Mouse (Mus musculus): ENCODE results near the gene Pigm. TPM values are rescaled to one million over a fixed set of nuclear protein-coding genes. Genes with fewer than 3 reads are reported as not detected.
A peak's percentile ranks its signal among the peaks of the same experiment; 100 is the strongest.

Pigm gene
- total and polyA plus RNA-seq, 3 experiments, result 10.6 to 28.3 (median 19.2) TPM

DNA sequence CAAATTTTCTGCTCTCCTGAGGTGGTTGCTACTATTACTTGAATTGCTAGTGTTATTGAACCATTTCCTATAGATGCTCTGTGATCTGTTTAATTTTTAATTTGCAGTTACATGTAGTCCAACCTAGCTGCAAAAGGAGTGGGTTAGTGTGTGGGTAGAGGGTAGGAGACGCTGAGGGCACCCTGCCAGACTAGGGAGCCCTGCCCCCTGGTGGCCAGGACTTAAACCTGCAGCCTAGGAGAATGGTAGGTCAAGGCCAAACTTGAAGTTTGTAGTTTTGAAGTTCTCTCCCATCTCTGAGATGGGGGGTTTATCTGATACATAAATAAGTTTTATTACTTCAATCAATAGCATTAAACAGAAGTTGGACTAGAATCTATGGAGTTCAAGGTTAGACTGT lies 18.8 kb upstream of the Pigm start:
- Histone ChIP-seq H3K4me1 (ENCODE audit: insufficient read depth, low read depth, low read length) (no peaks in the 10 kb centered on the region), H3K4me3 (ENCODE audit: low read depth, low read length) (no peak overlapping the region), H3K9me3 (replicated peaks) (no peaks in the 10 kb centered on the region), H3K36me3 (replicated peaks) (no peaks in the 10 kb centered on the region), H3K27me3 (ENCODE audit: insufficient read depth, low read length) (peaks cover 33% of the 10 kb centered on the region)
- no peak for TF ChIP-seq POLR2AphosphoS5 (IDR thresholded peaks at IDR 0.05; ENCODE audit: insufficient replicate concordance, low read depth, low read length)
- TF ChIP-seq CTCF (IDR thresholded peaks at IDR 0.05; ENCODE audit: low read depth, low read length), result peak; percentile 89
- no peak for TF ChIP-seq GATA1 (IDR thresholded peaks at IDR 0.05; ENCODE audit: borderline replicate concordance, low read length)
- DNase-seq (ENCODE audit: low spot score), result peak; percentile 47
- ATAC-seq (ENCODE audit: extremely low read depth, insufficient number of reproducible peaks, low FRiP score, poor library complexity, severe bottlenecking), result peak; percentile 83

DNA sequence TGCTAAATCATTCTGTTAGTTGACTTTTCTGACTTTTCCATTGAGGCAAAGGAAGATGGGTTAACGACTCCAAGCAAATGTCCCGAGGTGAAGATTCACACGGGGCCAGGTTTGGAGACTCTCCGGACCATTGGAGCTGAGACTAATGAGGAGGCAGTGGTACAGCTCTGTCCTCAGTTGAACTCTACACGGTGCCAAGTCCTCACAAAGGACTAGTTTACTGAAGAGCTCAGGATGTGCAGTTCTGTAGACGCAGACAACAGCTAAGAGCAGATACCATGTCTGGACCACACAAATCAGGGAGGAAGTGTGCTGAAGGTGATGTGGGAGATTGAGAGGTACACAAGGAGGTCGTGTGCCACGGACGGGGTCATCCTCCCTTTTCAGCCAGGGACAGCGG lies 18.0 kb upstream of the Pigm start:
- Histone ChIP-seq H3K4me3 (ENCODE audit: low read depth, low read length) (no peak overlapping the region), H3K4me1 (ENCODE audit: insufficient read depth, low read depth, low read length) (no peaks in the 10 kb centered on the region), H3K9me3 (replicated peaks) (no peaks in the 10 kb centered on the region), H3K36me3 (replicated peaks) (no peaks in the 10 kb centered on the region), H3K27me3 (ENCODE audit: insufficient read depth, low read length) (peaks cover 34% of the 10 kb centered on the region)
- no peak for ATAC-seq (ENCODE audit: extremely low read depth, insufficient number of reproducible peaks, low FRiP score, poor library complexity, severe bottlenecking)
- no peak for DNase-seq (ENCODE audit: low spot score)
- no peak for TF ChIP-seq TAL1 (conservative IDR thresholded peaks at IDR 0.05; ENCODE audit: low read depth, low read length)
- no peak for TF ChIP-seq CTCF (IDR thresholded peaks at IDR 0.05; ENCODE audit: low read depth, low read length)
- no peak for TF ChIP-seq GATA1 (IDR thresholded peaks at IDR 0.05; ENCODE audit: borderline replicate concordance, low read length)
- TF ChIP-seq GATA2 (IDR thresholded peaks at IDR 0.05; ENCODE audit: borderline replicate concordance, low read depth, low read length), result no peak
- no peak for TF ChIP-seq POLR2AphosphoS5 (IDR thresholded peaks at IDR 0.05; ENCODE audit: insufficient replicate concordance, low read depth, low read length)

DNA sequence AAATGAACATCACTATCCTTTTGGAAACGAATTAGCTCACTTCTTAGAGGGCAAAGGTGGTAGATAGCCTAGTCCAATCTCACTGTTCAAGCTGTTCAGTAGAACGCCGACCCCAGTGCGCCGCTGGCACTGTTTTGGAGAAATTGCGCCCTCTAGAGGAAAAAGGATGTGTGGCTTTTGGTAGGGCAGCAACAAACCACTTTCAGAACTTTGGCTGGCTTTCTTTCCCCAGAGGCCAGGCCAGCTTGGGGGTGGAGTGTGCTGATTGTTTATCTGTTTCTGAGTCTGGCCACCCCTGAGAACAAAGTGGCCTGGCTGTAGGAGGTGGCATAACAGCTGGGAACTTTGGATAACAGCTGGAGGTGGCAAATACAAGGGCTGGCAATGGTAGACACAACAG lies 11.7 kb upstream of the Pigm start:
- Histone ChIP-seq H3K36me3 (replicated peaks) (no peaks in the 10 kb centered on the region), H3K4me1 (ENCODE audit: insufficient read depth, low read depth, low read length) (peaks cover 12% of the 10 kb centered on the region), H3K4me3 (ENCODE audit: low read depth, low read length) (peak overlapping the region; percentile 39; the same call in 1 of the 2 replicates), H3K9me3 (replicated peaks) (no peaks in the 10 kb centered on the region), H3K27me3 (ENCODE audit: insufficient read depth, low read length) (peaks cover 20% of the 10 kb centered on the region)
- DNase-seq (ENCODE audit: low spot score) (peak; percentile 43), ATAC-seq (ENCODE audit: extremely low read depth, insufficient number of reproducible peaks, low FRiP score, poor library complexity, severe bottlenecking) (peak; percentile 61)
- no peak for TF ChIP-seq POLR2AphosphoS5 (IDR thresholded peaks at IDR 0.05; ENCODE audit: insufficient replicate concordance, low read depth, low read length)
- peak; percentile 18; the same call in 1 of the 2 replicates for TF ChIP-seq CTCF (IDR thresholded peaks at IDR 0.05; ENCODE audit: low read depth, low read length)
- TF ChIP-seq TAL1 (conservative IDR thresholded peaks at IDR 0.05; ENCODE audit: low read depth, low read length), result no peak

DNA sequence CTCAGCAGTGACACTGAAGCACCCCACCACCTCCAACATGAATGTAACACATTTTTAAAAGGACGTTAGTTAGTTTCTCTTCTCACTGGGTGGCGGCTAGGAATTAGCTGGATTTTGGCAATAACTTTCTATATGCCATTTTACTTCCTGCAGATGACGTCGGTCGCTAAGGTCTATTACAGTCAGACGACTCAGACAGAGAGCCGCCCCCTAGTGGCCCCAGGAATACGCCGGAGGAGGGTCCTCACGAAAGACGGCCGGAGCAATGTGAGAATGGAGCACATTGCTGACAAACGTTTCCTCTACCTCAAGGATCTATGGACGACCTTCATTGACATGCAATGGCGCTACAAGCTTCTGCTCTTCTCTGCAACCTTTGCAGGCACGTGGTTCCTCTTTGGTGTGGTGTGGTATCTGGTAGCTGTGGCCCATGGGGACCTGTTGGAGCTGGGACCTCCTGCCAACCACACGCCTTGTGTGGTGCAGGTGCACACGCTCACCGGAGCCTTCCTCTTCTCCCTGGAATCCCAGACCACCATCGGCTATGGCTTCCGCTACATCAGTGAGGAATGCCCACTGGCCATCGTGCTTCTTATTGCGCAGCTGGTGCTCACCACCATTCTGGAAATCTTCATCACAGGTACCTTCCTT lies 7.5 kb upstream of the Pigm start:
- peaks cover 12% of the 10 kb centered on the region for H3K4me1 ChIP-seq (ENCODE audit: insufficient read depth, low read depth, low read length)
- TF ChIP-seq CTCF (IDR thresholded peaks at IDR 0.05; ENCODE audit: low read depth, low read length) (peak; percentile 35; the same call in 1 of the 2 replicates), GATA2 (IDR thresholded peaks at IDR 0.05; ENCODE audit: borderline replicate concordance, low read depth, low read length) (no peak)
- peaks cover 12% of the 10 kb centered on the region for H3K27me3 ChIP-seq (ENCODE audit: insufficient read depth, low read length)
- H3K9me3 ChIP-seq (replicated peaks), result no peaks in the 10 kb centered on the region
- ATAC-seq (ENCODE audit: extremely low read depth, insufficient number of reproducible peaks, low FRiP score, poor library complexity, severe bottlenecking) (no peak; the same call in 1 of the 2 replicates), DNase-seq (ENCODE audit: low spot score) (no peak)
- no peaks in the 10 kb centered on the region for H3K36me3 ChIP-seq (replicated peaks)
- H3K4me3 ChIP-seq (ENCODE audit: low read depth, low read length), result no peak overlapping the region

DNA sequence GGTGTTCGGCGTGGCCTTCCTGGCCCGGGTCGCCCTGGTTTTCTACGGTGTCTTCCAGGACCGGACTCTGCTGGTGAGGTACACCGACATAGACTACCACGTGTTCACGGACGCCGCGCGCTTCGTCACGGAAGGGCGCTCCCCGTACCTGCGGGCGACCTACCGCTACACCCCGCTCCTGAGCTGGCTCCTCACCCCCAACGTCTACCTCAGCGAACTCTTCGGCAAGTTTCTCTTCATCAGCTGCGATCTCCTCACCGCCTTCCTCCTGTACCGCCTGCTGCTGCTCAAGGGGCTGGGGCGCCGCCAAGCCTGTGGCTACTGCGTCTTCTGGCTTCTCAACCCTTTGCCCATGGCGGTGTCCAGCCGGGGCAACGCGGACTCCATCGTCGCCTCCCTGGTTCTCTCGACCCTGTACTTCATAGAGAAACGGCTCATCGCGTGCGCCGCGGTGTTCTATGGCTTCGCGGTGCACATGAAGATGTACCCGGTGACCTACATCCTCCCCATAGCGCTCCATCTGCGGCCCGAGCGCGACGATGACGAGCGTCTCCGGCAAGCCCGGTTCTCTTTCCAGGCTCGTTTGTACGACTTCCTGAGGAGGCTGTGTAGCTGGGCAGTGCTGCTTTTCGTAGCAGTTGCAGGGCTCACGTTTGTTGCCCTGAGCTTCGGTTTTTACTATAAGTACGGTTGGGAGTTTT lies 562 bp downstream of the Pigm start:
- DNase-seq (ENCODE audit: low spot score) (peak; percentile 11), ATAC-seq (ENCODE audit: extremely low read depth, insufficient number of reproducible peaks, low FRiP score, poor library complexity, severe bottlenecking) (no peak)
- H3K4me3 ChIP-seq (ENCODE audit: low read depth, low read length), result peak overlapping the region; percentile 99
- peaks cover 36% of the 10 kb centered on the region for H3K36me3 ChIP-seq (replicated peaks)
- no peaks in the 10 kb centered on the region for H3K9me3 ChIP-seq (replicated peaks)
- H3K27me3 ChIP-seq (ENCODE audit: insufficient read depth, low read length), result no peaks in the 10 kb centered on the region; the same call in 1 of the 2 replicates
- peaks cover 41% of the 10 kb centered on the region for H3K4me1 ChIP-seq (ENCODE audit: insufficient read depth, low read depth, low read length)
- no peak for TF ChIP-seq GATA1 (IDR thresholded peaks at IDR 0.05; ENCODE audit: borderline replicate concordance, low read length)
- TF ChIP-seq TAL1 (conservative IDR thresholded peaks at IDR 0.05; ENCODE audit: low read depth, low read length), result no peak
- TF ChIP-seq POLR2AphosphoS5 (IDR thresholded peaks at IDR 0.05; ENCODE audit: insufficient replicate concordance, low read depth, low read length), result no peak
- TF ChIP-seq CTCF (IDR thresholded peaks at IDR 0.05; ENCODE audit: low read depth, low read length), result no peak
- TF ChIP-seq GATA2 (IDR thresholded peaks at IDR 0.05; ENCODE audit: borderline replicate concordance, low read depth, low read length), result no peak

DNA sequence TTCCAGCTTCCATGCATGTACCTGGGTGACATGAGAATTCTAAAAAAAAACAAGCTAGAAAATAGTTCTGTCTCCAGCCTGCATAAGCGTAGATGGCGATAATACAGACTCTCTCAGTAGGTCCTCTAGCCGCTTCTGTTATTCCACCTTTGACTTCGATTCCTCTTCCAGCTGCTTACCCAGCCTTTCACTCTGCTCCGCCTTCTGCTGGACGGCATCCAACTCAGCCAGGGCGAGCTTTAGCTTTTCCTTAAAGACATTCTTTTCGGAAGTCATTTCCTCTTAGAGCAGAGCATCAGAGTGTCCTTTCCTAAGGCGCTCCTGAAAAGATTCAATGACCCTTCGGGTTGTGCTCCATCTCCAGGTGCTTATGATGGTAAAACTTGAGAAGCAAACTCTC lies 3.7 kb downstream of the Pigm start:
- ATAC-seq (ENCODE audit: extremely low read depth, insufficient number of reproducible peaks, low FRiP score, poor library complexity, severe bottlenecking), result no peak
- no peak for DNase-seq (ENCODE audit: low spot score)
- Histone ChIP-seq H3K27me3 (ENCODE audit: insufficient read depth, low read length) (no peaks in the 10 kb centered on the region), H3K36me3 (replicated peaks) (peaks cover 49% of the 10 kb centered on the region), H3K9me3 (replicated peaks) (no peaks in the 10 kb centered on the region), H3K4me1 (ENCODE audit: insufficient read depth, low read depth, low read length) (peaks cover 51% of the 10 kb centered on the region), H3K4me3 (ENCODE audit: low read depth, low read length) (no peak overlapping the region; the same call in 1 of the 2 replicates)
- no peak for TF ChIP-seq POLR2AphosphoS5 (IDR thresholded peaks at IDR 0.05; ENCODE audit: insufficient replicate concordance, low read depth, low read length)
- TF ChIP-seq GATA1 (IDR thresholded peaks at IDR 0.05; ENCODE audit: borderline replicate concordance, low read length), result no peak
- TF ChIP-seq CTCF (IDR thresholded peaks at IDR 0.05; ENCODE audit: low read depth, low read length), result no peak
- no peak for TF ChIP-seq TAL1 (conservative IDR thresholded peaks at IDR 0.05; ENCODE audit: low read depth, low read length)
- TF ChIP-seq GATA2 (IDR thresholded peaks at IDR 0.05; ENCODE audit: borderline replicate concordance, low read depth, low read length), result no peak
